Mouse (Mus musculus) liver, embryonic 14.5 days (tissue): ENCODE measurements around the gene Nacc2.

Experiments used
- CTCF ChIP-seq: IDR thresholded peaks from 2 replicates; pipeline ENCODE4 v1.5.1; 2016; ENCODE audit warnings: antibody characterized with exemption, low read depth, control low read depth
- EP300 ChIP-seq: IDR thresholded peaks from 2 replicates; pipeline ENCODE4 v1.6.1; 2016; ENCODE audit warnings: antibody characterized with exemption, low read depth

- TF ChIP-seq CTCF (no peak), EP300 (no peak)
These were observed 54.8 kb downstream of the Nacc2 start for GRCm38 (mm10) chr2:26068175-26068574.
